Mouse (Mus musculus): ENCODE data around the gene Ltbp1.

Ltbp1 gene

GRCm38 (mm10) chr17:75110252-75111205 lies 105.2 kb downstream of the Ltbp1 start:
- no peak for DNase-seq (ENCODE audit: extremely low read depth, low read depth)

- no peak for DNase-seq (ENCODE audit: extremely low read depth, low read depth)
These were observed 110.2 kb downstream of the Ltbp1 start for GRCm38 (mm10) chr17:75115594-75115993.

DNA sequence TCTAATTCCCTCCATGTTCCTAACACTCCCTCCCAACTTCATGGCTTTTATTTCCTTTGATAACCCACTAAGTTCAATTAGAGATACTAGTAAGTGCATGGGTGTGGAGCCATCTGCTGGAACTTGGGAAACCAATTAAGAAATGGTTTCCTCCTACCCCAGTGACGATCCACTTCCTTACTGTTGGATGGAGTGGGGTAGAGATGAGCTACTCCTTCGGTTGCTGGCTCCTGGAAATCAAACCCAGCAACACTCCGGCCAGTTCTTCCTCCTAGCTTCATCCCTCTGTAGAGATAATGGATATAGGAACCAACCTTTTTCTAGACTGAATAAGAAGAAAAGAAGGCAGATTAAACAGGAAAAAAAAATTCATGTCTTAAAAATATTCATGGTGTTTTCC lies 113.5 kb downstream of the Ltbp1 start:
- DNase-seq (ENCODE audit: extremely low read depth, low read depth), result no peak

GRCm38 (mm10) chr17:75119422-75119821 lies 114.1 kb downstream of the Ltbp1 start:
- DNase-seq (ENCODE audit: extremely low read depth, low read depth), result peak; percentile 65

GRCm38 (mm10) chr17:75120071-75120470 lies 114.7 kb downstream of the Ltbp1 start:
- DNase-seq (ENCODE audit: extremely low read depth, low read depth), result no peak

DNA sequence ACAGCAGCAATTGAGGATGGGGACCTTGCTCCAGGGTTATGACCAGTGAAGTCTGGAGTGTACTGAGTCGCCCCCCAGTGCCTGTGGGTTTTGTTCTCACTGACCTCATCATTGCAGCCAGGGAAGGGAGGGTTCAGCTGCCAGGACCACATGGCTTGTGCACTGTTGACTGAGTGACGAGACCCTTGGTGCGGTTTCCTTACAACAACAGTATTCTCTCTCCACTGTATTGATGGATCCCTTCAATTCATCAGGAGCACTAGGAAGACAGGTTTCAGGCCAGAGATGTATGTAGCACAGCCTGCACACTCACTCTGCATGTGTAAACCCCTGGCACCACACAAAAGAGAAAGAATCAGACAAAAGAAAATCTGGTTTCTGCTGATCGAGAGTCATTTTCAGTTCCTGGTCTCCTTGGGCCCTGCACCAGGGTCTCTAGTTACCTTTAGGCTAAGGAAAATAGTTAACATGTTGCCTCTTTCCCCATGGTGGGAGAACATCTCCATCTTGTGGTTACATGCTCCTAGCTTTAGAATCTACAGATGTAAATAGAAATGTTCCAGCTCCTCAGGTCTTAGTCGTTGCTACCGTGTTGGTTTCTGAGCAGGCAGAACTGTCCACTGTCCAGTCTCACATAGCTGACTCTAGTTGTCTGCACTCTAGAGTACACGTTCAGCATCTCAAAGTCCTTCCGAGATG lies 117.4 kb downstream of the Ltbp1 start:
- no peak for DNase-seq (ENCODE audit: extremely low read depth, low read depth)

GRCm38 (mm10) chr17:75128337-75128935 lies 123.1 kb downstream of the Ltbp1 start:
- DNase-seq (ENCODE audit: extremely low read depth, low read depth), result peak; percentile 9

DNA sequence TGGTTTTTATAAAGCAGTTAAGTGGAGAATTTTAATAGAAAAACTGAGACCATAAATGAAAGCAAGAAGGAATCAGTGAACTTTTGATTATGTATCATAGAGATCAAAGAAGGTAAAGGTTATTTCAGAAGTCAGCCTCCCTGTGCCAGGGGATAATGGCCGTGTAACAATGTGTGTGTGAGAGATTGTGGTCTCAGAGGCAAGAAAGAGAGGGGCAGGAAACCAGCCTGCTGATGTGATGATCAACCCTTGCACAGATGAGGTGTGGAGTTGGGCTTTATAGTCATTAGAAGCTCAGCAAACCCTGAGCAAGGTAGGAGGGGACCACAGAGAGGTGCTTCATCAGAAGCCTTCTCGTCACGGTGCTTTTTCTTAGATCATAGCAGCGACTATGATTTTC lies 128.6 kb downstream of the Ltbp1 start:
- no peak for DNase-seq (ENCODE audit: extremely low read depth, low read depth)

GRCm38 (mm10) chr17:75139731-75140130 lies 134.4 kb downstream of the Ltbp1 start:
- no peak for DNase-seq (ENCODE audit: extremely low read depth, low read depth)

GRCm38 (mm10) chr17:75142845-75143244 lies 137.5 kb downstream of the Ltbp1 start:
- peak; percentile 78 for DNase-seq (ENCODE audit: extremely low read depth, low read depth)

GRCm38 (mm10) chr17:75143927-75144326 lies 138.6 kb downstream of the Ltbp1 start:
- DNase-seq (ENCODE audit: extremely low read depth, low read depth), result no peak

GRCm38 (mm10) chr17:75147218-75147617 lies 141.8 kb downstream of the Ltbp1 start:
- DNase-seq (ENCODE audit: extremely low read depth, low read depth), result no peak

GRCm38 (mm10) chr17:75151800-75152199 lies 146.4 kb downstream of the Ltbp1 start:
- DNase-seq (ENCODE audit: extremely low read depth, low read depth), result no peak

- no peak for DNase-seq (ENCODE audit: extremely low read depth, low read depth)
These were observed 147.7 kb downstream of the Ltbp1 start for GRCm38 (mm10) chr17:75153088-75153487.

- DNase-seq (ENCODE audit: extremely low read depth, low read depth), result no peak
These were observed 153.0 kb downstream of the Ltbp1 start for GRCm38 (mm10) chr17:75158385-75158784.

GRCm38 (mm10) chr17:75159066-75159787 lies 153.9 kb downstream of the Ltbp1 start:
- DNase-seq (ENCODE audit: extremely low read depth, low read depth), result no peak

- no peak for DNase-seq (ENCODE audit: extremely low read depth, low read depth)
These were observed 155.7 kb downstream of the Ltbp1 start for GRCm38 (mm10) chr17:75161062-75161461.

GRCm38 (mm10) chr17:75161931-75162330 lies 156.6 kb downstream of the Ltbp1 start:
- DNase-seq (ENCODE audit: extremely low read depth, low read depth), result no peak

DNA sequence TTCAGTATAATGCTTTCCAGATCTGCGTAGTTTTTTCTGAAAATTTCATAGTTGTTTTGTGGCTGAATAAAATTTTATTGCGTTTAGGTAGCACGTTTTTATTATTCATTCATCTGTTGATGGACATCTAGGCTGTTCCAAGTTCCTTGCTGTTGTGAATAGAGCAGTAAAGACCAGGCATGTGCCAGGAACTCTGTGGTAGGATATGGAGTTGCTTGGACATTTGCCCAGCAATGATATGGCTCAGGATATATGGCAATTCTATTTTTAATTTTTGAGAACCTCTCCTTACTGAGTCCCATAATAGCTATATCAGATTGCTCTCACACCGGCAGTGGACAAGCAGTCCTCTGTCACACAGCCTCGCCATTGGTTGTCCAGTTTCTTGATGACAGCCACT lies 159.2 kb downstream of the Ltbp1 start:
- DNase-seq (ENCODE audit: extremely low read depth, low read depth), result no peak

- no peak for DNase-seq (ENCODE audit: extremely low read depth, low read depth)
These were observed 163.3 kb downstream of the Ltbp1 start for GRCm38 (mm10) chr17:75168572-75169200.

DNA sequence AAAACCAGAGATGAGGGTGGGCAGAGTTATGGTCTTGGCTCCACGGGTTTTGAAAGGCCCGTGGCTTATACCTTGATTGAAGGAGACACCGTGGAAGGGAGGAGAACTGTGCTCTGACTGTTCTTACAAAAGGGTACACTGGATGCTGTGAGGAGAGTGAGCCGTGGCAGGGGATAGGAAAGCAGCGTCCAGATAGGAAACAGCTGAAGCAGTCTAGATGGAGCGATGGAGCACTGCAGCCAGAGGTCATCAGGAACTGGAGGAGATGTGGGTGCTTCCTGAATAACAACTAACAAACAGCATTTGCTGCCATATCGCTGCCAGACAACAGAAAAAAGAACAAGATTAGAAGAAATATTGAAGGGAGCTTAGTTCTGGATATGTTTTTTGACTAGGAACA lies 166.3 kb downstream of the Ltbp1 start:
- no peak for DNase-seq (ENCODE audit: extremely low read depth, low read depth)
